In the genomic region with DNA sequence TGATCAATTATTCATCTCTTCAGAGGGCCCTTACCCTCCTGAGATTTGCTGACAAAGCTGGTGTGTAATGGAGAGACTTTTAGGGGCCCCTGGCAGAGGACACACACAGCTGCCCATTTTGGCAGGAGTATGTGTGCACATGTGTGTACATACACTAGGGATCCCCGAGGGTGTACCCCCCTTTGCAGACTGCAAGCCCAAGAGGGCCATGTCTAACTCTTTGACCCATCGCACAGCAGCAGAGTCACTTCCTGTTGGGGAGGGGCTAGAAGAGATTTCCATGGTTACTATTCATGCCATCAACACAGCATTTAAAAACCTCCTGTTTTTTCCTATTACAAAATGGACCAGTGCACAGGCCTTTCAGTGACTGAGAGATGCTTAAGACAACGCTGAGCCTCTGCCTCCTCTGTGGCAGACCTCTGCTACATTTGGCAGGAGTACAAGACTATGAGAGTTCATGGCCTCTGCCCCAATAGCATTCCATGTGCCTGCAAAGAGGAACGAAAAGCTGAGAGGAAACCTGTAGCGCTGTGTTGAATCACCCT, we compare ENCODE assay signal across 8 mouse cellular contexts. TPM values are rescaled to one million over a fixed set of nuclear protein-coding genes. Genes with fewer than 3 reads are reported as not detected.
DNase-seq lines count a peak whose midpoint lies in the region; ATAC-seq and TF ChIP-seq lines count a peak whose summit lies in the region.
"Had no signal": no experiment of that assay in that cellular context is flagged by ENCODE, and none has a peak within 500 bp of the region (broad histone marks: within the 10 kb centered on the region; RNA-seq: fewer than 3 reads in every experiment).

No protein-coding gene starts in this region.

- H3K27me3 ChIP-seq in thymus, adult 2 months (ENCODE audit: control insufficient read depth, insufficient read depth, low read length) = no peaks in the 10 kb centered on the region
- H3K27me3 ChIP-seq in embryonic facial prominence, embryonic 15.5 days = no peaks in the 10 kb centered on the region
- no peaks in the 10 kb centered on the region for H3K27me3 ChIP-seq in kidney, adult 2 months (replicated peaks; ENCODE audit: control insufficient read depth, insufficient read depth, low read length)
- H3K27me3 ChIP-seq in midbrain, embryonic 14.5 days (ENCODE audit: control insufficient read depth, insufficient read depth, low read length) = no peaks in the 10 kb centered on the region
- H3K27me3 ChIP-seq: lung, embryonic 15.5 days had no signal

- H3K36me3 ChIP-seq in thymus, adult 2 months (ENCODE audit: control insufficient read depth, insufficient read depth, low read length) = no peaks in the 10 kb centered on the region
- peaks cover 5% of the 10 kb centered on the region; the same call in 1 of the 2 replicates for H3K36me3 ChIP-seq in embryonic facial prominence, embryonic 15.5 days
- H3K36me3 ChIP-seq in kidney, adult 2 months (ENCODE audit: control insufficient read depth, insufficient read depth, low read length) = no peaks in the 10 kb centered on the region
- peaks cover 5% of the 10 kb centered on the region; the same call in 1 of the 2 replicates for H3K36me3 ChIP-seq in midbrain, embryonic 14.5 days (ENCODE audit: control insufficient read depth, insufficient read depth, low read length)

- H3K4me3 ChIP-seq in thymus, adult 2 months (ENCODE audit: control insufficient read depth, insufficient read depth, low read length) = no peak overlapping the region
- no peak overlapping the region for H3K4me3 ChIP-seq in embryonic facial prominence, embryonic 15.5 days (replicated peaks)
- H3K4me3 ChIP-seq in kidney, adult 2 months (ENCODE audit: insufficient read depth, low read depth, low read length) = no peak overlapping the region
- no peak overlapping the region for H3K4me3 ChIP-seq in midbrain, embryonic 14.5 days (replicated peaks; ENCODE audit: low read depth, low read length)
- H3K4me3 ChIP-seq: lung, embryonic 15.5 days had no signal

- no peak for TF ChIP-seq CTCF in thymus, adult 2 months (IDR thresholded peaks at IDR 0.05; ENCODE audit: borderline replicate concordance, control insufficient read depth, extremely low read depth, insufficient read depth, low read length, poor library complexity)
- no peak for TF ChIP-seq CTCF in kidney, adult 2 months (conservative IDR thresholded peaks at IDR 0.05; ENCODE audit: insufficient read depth, insufficient read length, low read depth, low read length)

- peak; percentile 31 for DNase-seq in thymus, adult 2 months
- DNase-seq in thymus, postnatal 4 days = no peak
- peak; percentile 81 for DNase-seq in kidney, adult 2 months
- DNase-seq in midbrain, embryonic 14.5 days = peak; percentile 43
- no peak for DNase-seq in c-Kit-positive CD71-positive TER-119-positive erythroid progenitor cells, embryonic 14.5 days (ENCODE audit: low spot score)
- DNase-seq in embryo, embryonic 11 days = no peak

- peak overlapping the region; percentile 67; the same call in 1 of the 2 replicates for H3K27ac ChIP-seq in thymus, adult 2 months (ENCODE audit: control insufficient read depth, insufficient read depth, low read length)
- peak overlapping the region; percentile 41; the same call in 1 of the 2 replicates for H3K27ac ChIP-seq in embryonic facial prominence, embryonic 15.5 days (replicated peaks)
- H3K27ac ChIP-seq in kidney, adult 2 months (ENCODE audit: insufficient read depth, low read depth, low read length) = no peak overlapping the region
- H3K27ac ChIP-seq in midbrain, embryonic 14.5 days (replicated peaks; ENCODE audit: low read depth, low read length) = peak overlapping the region; percentile 49
- H3K27ac ChIP-seq: lung, embryonic 15.5 days had no signal

- ATAC-seq in embryonic facial prominence, embryonic 15.5 days (ENCODE audit: insufficient number of reproducible peaks, low FRiP score, low TSS enrichment, low read depth) = peak; percentile 48; the same call in 1 of the 2 replicates
- peak; percentile 73 for ATAC-seq in midbrain, embryonic 14.5 days (ENCODE audit: low FRiP score, low TSS enrichment)

- H3K9me3 ChIP-seq in embryonic facial prominence, embryonic 15.5 days (replicated peaks) = no peaks in the 10 kb centered on the region
- H3K9me3 ChIP-seq in midbrain, embryonic 14.5 days (ENCODE audit: control insufficient read depth, low read length) = no peaks in the 10 kb centered on the region
- H3K9me3 ChIP-seq: lung, embryonic 15.5 days had no signal

- H3K9ac ChIP-seq in embryonic facial prominence, embryonic 15.5 days = no peak overlapping the region
- H3K9ac ChIP-seq in midbrain, embryonic 14.5 days (replicated peaks; ENCODE audit: low read length) = peak overlapping the region; percentile 7; the same call in 1 of the 2 replicates
- H3K9ac ChIP-seq: lung, embryonic 15.5 days had no signal

- no peak overlapping the region for H3K4me2 ChIP-seq in embryonic facial prominence, embryonic 15.5 days (replicated peaks)
- H3K4me2 ChIP-seq in midbrain, embryonic 14.5 days (ENCODE audit: low read length) = 0 out of 2 replicates have a peak overlapping the region, but pooled peaks have one; percentile 15
- H3K4me2 ChIP-seq: lung, embryonic 15.5 days had no signal

- 22% methylated on average over 5 of the region's 5 CpGs for WGBS in thymus, adult 2 months
- WGBS in embryonic facial prominence, embryonic 15.5 days = 22% methylated on average over 5 of the region's 5 CpGs
- WGBS in kidney, adult 2 months = 2% methylated on average over 5 of the region's 5 CpGs
- WGBS in midbrain, embryonic 14.5 days = 31% methylated on average over 5 of the region's 5 CpGs

- no peak for TF ChIP-seq POLR2A in thymus, adult 2 months (IDR thresholded peaks at IDR 0.05; ENCODE audit: control insufficient read depth, extremely low read depth, insufficient read depth, low read length, poor library complexity)
- TF ChIP-seq POLR2A in kidney, adult 2 months (IDR thresholded peaks at IDR 0.05; ENCODE audit: low read depth, low read length) = no peak

- peaks cover 74% of the 10 kb centered on the region for H3K4me1 ChIP-seq in thymus, adult 2 months (replicated peaks; ENCODE audit: control insufficient read depth, insufficient read depth, low read length)
- peaks cover 84% of the 10 kb centered on the region for H3K4me1 ChIP-seq in embryonic facial prominence, embryonic 15.5 days
- peaks cover 28% of the 10 kb centered on the region for H3K4me1 ChIP-seq in kidney, adult 2 months (ENCODE audit: control insufficient read depth, insufficient read depth, low read length)
- H3K4me1 ChIP-seq in midbrain, embryonic 14.5 days (ENCODE audit: control insufficient read depth, insufficient read depth, low read length) = peaks cover 43% of the 10 kb centered on the region

RNA-seq across cellular contexts. Expression of a gene that starts 46.0 kb away (rescaled TPM):
- polyA plus RNA-seq in thymus, adult 2 months (2012; rRNA removed) = 32.6 and 43.3 TPM in 2 replicates
- polyA plus RNA-seq in embryonic facial prominence, embryonic 15.5 days (2015; fragmentation: Nextera tagmentation; extraction: Ambion mirVana) = 63.1 and 66.1 TPM in 2 replicates
- polyA plus RNA-seq in kidney, adult 2 months (2012; rRNA removed) = 7.1 and 8.0 TPM in 2 replicates
- polyA plus RNA-seq in midbrain, embryonic 14.5 days (2014; fragmentation: Nextera tagmentation; extraction: Ambion mirVana) = 50.0 and 56.0 TPM in 2 replicates

Comparison
In these comparisons a context has a peak if more than half of its experiments do, and no peak if none do; other contexts are left out.
1. DNase-seq: peak in thymus, adult 2 months (single experiment), kidney, adult 2 months (single experiment) and midbrain, embryonic 14.5 days (single experiment); none in thymus, postnatal 4 days (single experiment), c-Kit-positive CD71-positive TER-119-positive erythroid progenitor cells, embryonic 14.5 days (single experiment) and embryo, embryonic 11 days (single experiment).